Mouse (Mus musculus) mature B cell (primary cell): Measurements from ENCODE around the gene Olfr914.

Experiments used
- in situ Hi-C: fragments of 300-500 bp; cut with MboI; formaldehyde crosslinking; loops from 2 replicates; pipeline ENCODE4 v1.14.3; 2019

The Olfr914 gene

GRCm38 (mm10) chr9:38604802-38605201 is at the start of gene Olfr914:
Gene Olfr914 (plus strand): TSS chr9:38605102.
- in situ Hi-C loops: no loop called here

- in situ Hi-C loops: no loop called here
These were observed 25.0 kb upstream of the Olfr914 start, which contains the start of gene Olfr912 for GRCm38 (mm10) chr9:38579878-38580277. Gene Olfr912 (plus strand): TSS chr9:38580178.

DNA sequence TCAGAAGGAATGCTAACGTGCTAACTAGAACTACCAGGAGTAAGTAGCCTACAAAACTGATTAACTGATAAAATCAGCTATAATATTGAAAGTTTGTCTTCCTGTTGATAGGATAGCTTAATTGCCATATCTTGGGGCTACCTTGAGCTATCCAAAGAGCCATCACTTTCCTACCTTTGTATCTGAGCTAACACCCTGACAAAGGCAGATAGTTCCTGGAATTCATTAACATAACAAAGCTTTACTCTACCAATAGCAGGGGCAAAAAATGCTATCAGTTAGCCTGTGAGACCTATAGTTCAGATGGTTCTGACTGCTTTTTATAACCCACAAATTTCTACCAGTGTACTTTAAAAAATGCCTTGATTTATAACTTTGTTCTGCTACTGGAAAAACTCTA is 13.8 kb upstream of the Olfr914 start:
- in situ Hi-C loops: no loop called here

DNA sequence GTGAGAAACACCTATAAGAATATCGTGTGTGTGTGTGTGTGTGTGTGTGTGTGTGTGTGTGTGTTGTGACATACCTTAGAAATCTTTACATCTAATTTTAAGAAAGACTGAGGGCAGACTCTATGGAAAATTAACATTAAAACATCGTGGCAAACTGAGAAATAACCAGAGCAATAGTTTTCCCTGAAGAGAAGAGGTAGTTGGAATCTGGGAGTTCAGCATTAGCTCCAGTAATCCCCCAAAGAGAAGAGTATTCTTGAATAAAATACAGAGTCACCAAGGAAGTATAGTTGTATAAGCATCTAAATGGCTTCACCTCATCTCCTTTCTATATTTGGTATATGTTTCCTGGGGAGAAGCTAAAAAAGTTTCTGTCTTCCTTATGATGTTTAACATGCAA is 12.4 kb upstream of the Olfr914 start, which contains the start of gene Olfr913:
Gene Olfr913 (plus strand): TSS at position 301 of the 400 bp plus-strand sequence.
- in situ Hi-C loops: no loop called here

- in situ Hi-C loops: no loop called here
These were observed 27.5 kb downstream of the Olfr914 start for GRCm38 (mm10) chr9:38632406-38632805.

DNA sequence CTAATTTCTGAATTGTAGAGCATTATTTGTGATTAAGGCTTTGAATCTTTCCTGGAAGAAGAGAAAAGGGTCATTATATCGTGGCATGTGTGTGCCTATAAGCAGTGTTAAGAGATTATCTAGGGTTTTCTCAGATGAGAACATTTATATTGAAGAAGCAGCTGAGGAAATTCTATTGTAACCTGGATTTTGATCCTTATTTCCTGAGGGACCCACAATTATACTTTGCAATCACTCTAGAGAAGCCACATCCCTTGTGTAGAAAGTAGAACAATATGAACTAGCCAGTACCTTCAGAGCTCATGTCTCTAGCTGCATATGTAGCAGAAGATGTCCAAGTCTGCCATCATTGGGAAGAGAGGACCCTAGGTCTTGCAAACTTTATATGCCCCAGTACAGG is 54.9 kb downstream of the Olfr914 start, which contains the start of gene Olfr916:
Gene Olfr916 (minus strand): TSS at position 101 of the 400 bp plus-strand sequence.
- in situ Hi-C loops: no loop called here
